Mouse (Mus musculus): ENCODE measurements at regions not wholly inside any gene's neighbourhood (a gene's known extent, or its start where the extent isn't known, plus 50 kb on each side); places are given as distances from the start of the nearest gene placed in this dataset.

DNA sequence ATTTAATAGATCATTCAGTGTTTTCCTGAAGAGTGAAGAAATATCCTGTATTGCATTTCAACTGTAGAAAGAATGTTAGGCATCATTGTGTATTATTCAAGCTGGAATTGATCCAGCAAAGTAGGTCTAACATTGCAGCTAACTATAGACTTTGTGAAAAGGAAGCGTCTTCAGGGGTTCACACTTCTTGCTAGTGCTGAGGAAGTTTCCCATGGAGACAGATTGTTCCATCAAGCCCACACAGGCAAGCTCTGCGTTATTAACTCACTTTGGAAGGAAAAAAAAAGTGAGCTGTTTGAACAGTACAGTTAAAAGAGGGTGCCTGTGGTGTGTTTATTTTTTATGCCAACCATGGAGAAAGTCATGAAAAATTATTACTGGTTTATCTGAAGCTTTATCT lies 206.1 kb downstream of the Rergl start:
- TF ChIP-seq POLR2A (IDR thresholded peaks at IDR 0.05; ENCODE audit: low read depth, low read length) (no peak), CTCF (IDR thresholded peaks at IDR 0.05; ENCODE audit: extremely low read depth, insufficient read length, insufficient replicate concordance, low read depth, low read length) (no peak)
